Mouse (Mus musculus): ENCODE results near the gene Slc22a12. TPM values are rescaled to one million over a fixed set of nuclear protein-coding genes. Genes with fewer than 3 reads are reported as not detected.

Slc22a12 gene
- polyA plus RNA-seq, 1 experiment from 2014 or later, result not detected

DNA sequence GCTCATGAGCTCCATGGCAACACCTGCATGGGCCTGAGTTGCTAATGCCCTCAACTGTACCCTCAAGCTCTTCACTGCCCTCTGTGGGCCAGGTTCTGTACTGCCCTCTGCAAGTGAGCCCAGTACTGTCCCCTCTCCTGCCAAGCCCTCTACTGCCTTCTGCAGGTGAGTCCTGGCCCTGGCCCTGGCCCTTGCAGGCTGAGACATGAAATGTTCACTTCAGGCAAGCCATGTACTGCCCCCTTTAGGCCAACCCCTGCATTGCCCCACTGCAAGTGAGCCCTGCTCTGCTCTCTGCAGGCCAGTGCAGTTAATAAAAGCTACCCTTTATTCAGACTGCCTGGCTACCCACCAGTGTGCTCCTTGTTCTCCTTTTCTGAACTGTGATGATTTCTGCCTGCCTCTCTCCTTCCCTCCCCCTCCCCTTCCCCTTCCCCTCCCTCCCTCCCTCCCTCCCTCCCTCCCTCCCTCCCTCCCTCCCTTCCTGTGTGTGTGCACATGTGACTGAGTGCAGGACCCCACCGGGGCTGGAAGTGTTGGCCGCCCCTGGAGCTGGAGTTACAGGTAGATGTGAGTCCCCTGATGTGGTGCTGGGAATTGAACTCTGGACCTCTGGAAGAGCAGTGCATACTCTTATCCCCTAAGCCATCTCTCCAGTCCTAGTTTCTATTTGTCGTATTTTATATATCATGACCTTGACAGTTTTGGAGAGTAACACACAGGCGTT lies 9.6 kb upstream of the Slc22a12 start:
- whole genome bisulfite sequencing, result 70% methylated on average over 4 of the region's 4 CpGs

DNA sequence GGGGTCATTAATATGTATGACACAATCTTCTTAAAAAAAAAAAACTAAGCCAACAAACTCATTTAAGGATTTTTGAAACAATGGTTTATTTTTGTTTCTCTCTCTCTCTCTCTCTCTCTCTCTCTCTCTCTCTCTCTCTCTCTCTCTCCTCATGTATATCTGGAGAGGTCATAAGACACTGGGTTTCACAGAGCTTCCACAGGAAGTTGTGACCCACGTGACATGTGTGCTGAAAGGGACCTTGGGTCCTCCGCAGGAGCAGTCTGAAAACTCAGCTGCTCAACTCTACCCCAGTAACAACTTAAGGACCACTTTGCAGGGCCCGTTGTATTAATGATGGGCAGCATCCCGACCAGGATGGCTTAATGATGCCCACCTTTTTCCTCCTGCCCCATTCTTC lies 8.4 kb upstream of the Slc22a12 start:
- Histone ChIP-seq H3K4me2 (no peak overlapping the region), H3K9ac (no peak overlapping the region), H3K9me3 (replicated peaks) (no peaks in the 10 kb centered on the region), H3K4me1 (replicated peaks) (peaks cover 8% of the 10 kb centered on the region; the same call in 1 of the 2 replicates), H3K27ac (no peak overlapping the region), H3K36me3 (no peaks in the 10 kb centered on the region), H3K4me3 (no peak overlapping the region), H3K27me3 (peaks cover 6% of the 10 kb centered on the region; the same call in 1 of the 2 replicates)
- 62% methylated on average over 4 of the region's 4 CpGs for WGBS
- ATAC-seq (replicated peaks; ENCODE audit: insufficient number of reproducible peaks, insufficient read depth, low FRiP score, low read depth), result no peak

More for the DNA sequence above, 9.6 kb upstream of the Slc22a12 start:
- Histone ChIP-seq H3K4me2 (no peak overlapping the region), H3K4me1 (replicated peaks) (peaks cover 8% of the 10 kb centered on the region; the same call in 1 of the 2 replicates), H3K4me3 (no peak overlapping the region), H3K36me3 (no peaks in the 10 kb centered on the region), H3K27ac (no peak overlapping the region), H3K9me3 (replicated peaks) (no peaks in the 10 kb centered on the region), H3K27me3 (peaks cover 6% of the 10 kb centered on the region; the same call in 1 of the 2 replicates), H3K9ac (no peak overlapping the region)
- no peak for ATAC-seq (replicated peaks; ENCODE audit: insufficient number of reproducible peaks, insufficient read depth, low FRiP score, low read depth)

GRCm38 (mm10) chr19:6549566-6549965 lies 6.7 kb upstream of the Slc22a12 start:
- WGBS, result 82% methylated on average over 11 of the region's 11 CpGs
- peaks cover 6% of the 10 kb centered on the region; the same call in 1 of the 2 replicates for H3K27me3 ChIP-seq
- no peak overlapping the region for H3K27ac ChIP-seq
- H3K4me1 ChIP-seq (replicated peaks), result peaks cover 8% of the 10 kb centered on the region; the same call in 1 of the 2 replicates
- H3K36me3 ChIP-seq, result no peaks in the 10 kb centered on the region
- no peak overlapping the region for H3K4me2 ChIP-seq
- H3K9ac ChIP-seq, result no peak overlapping the region
- no peak overlapping the region for H3K4me3 ChIP-seq
- ATAC-seq (replicated peaks; ENCODE audit: insufficient number of reproducible peaks, insufficient read depth, low FRiP score, low read depth), result no peak
- H3K9me3 ChIP-seq (replicated peaks), result no peaks in the 10 kb centered on the region

DNA sequence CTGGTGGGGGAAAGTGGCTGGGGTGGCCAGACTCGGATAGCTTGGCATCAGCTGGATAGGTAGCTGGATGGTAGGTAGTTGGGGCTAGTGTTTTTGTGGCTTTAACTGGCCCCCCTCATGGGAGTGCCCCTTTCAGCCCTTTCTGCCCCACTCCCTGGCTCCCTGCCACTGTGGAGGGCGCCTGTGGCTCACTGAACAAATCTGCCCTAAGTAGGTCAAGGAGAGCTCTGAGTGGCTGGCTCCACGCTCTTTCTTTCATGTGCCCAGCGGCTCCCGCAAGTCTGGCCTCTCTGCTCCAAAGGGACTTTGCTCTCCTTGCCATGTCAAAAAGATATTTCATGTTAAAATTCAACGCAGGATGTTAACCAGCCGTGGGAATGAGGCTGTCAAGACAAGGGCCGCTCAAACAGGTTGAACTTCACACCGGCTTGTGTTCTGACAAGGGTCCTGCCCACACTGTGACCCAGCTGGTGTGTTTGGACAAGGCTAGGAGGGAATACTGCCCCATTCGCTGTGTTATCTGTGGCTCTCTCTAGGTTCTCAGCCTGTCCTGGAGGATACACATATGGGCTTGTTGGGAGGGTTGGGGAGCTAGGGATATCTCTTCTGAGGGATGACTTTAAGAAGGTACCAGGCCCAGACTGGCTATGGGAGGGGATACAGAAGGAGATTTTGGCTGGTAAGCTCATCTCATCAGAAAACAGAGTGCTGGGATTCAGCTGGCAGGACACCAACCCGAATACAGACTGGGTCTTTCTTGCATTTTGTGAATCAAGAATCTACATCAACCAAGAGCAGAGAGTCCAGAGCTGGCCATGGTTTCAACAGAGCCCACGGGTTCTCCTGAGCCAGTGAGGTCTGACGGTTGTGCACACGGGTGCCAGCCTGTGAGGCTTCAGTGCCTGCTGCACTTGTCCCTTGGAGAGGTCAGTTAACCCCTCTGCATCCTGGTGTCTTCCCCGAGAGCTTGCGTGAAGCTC lies 5.9 kb upstream of the Slc22a12 start:
- peaks cover 5% of the 10 kb centered on the region; the same call in 1 of the 2 replicates for H3K4me1 ChIP-seq (replicated peaks)
- H3K36me3 ChIP-seq, result no peaks in the 10 kb centered on the region
- H3K4me3 ChIP-seq, result no peak overlapping the region
- no peak overlapping the region for H3K27ac ChIP-seq
- no peak overlapping the region for H3K9ac ChIP-seq
- H3K27me3 ChIP-seq, result peaks cover 8% of the 10 kb centered on the region; the same call in 1 of the 2 replicates
- ATAC-seq (replicated peaks; ENCODE audit: insufficient number of reproducible peaks, insufficient read depth, low FRiP score, low read depth), result no peak
- no peak overlapping the region for H3K4me2 ChIP-seq
- H3K9me3 ChIP-seq (replicated peaks), result no peaks in the 10 kb centered on the region
- WGBS, result 58% methylated on average over 16 of the region's 16 CpGs

- H3K4me3 ChIP-seq, result no peak overlapping the region
- H3K27ac ChIP-seq, result no peak overlapping the region
- ATAC-seq (replicated peaks; ENCODE audit: insufficient number of reproducible peaks, insufficient read depth, low FRiP score, low read depth), result no peak
- no peaks in the 10 kb centered on the region for H3K36me3 ChIP-seq
- H3K9ac ChIP-seq, result no peak overlapping the region
- WGBS, result 69% methylated on average over 5 of the region's 5 CpGs
- no peak overlapping the region for H3K4me2 ChIP-seq
- H3K9me3 ChIP-seq (replicated peaks), result no peaks in the 10 kb centered on the region
- peaks cover 15% of the 10 kb centered on the region for H3K27me3 ChIP-seq
- peaks cover 5% of the 10 kb centered on the region; the same call in 1 of the 2 replicates for H3K4me1 ChIP-seq (replicated peaks)
Observed at GRCm38 (mm10) chr19:6547801-6548200, 5.0 kb upstream of the Slc22a12 start.

GRCm38 (mm10) chr19:6546096-6546495 lies 3.3 kb upstream of the Slc22a12 start:
- WGBS, result 56% methylated on average over 1 of the region's 1 CpGs
- Histone ChIP-seq H3K27ac (no peak overlapping the region), H3K9ac (no peak overlapping the region), H3K4me1 (replicated peaks) (no peaks in the 10 kb centered on the region), H3K27me3 (peaks cover 15% of the 10 kb centered on the region), H3K4me3 (no peak overlapping the region), H3K9me3 (replicated peaks) (no peaks in the 10 kb centered on the region), H3K36me3 (no peaks in the 10 kb centered on the region), H3K4me2 (no peak overlapping the region)
- ATAC-seq (replicated peaks; ENCODE audit: insufficient number of reproducible peaks, insufficient read depth, low FRiP score, low read depth), result no peak

GRCm38 (mm10) chr19:6545481-6545880 lies 2.6 kb upstream of the Slc22a12 start:
- Histone ChIP-seq H3K4me2 (no peak overlapping the region), H3K9me3 (replicated peaks) (no peaks in the 10 kb centered on the region), H3K27ac (no peak overlapping the region), H3K4me3 (no peak overlapping the region), H3K4me1 (replicated peaks) (no peaks in the 10 kb centered on the region), H3K9ac (no peak overlapping the region), H3K27me3 (peaks cover 15% of the 10 kb centered on the region), H3K36me3 (no peaks in the 10 kb centered on the region)
- 83% methylated on average over 5 of the region's 5 CpGs for WGBS
- ATAC-seq (replicated peaks; ENCODE audit: insufficient number of reproducible peaks, insufficient read depth, low FRiP score, low read depth), result no peak

DNA sequence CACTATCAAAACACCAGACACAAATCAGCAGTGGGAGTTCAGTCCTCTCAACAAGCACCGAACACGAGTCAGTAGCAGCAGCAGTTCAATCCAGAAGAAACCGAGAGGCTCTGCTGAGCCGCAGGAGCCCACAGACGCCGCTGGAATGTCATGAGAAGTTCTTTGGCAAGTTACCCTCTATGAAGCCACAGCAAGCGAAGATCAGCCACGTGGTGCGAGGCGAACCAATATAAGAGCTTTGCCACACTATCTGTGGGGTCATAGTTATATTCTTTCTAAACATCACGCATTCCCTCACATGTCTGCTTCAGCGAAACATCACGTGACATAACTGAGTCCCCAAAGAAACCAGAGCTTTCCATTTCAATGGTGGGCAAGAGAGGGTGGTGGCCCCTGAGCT lies 1.9 kb upstream of the Slc22a12 start:
- H3K9ac ChIP-seq, result no peak overlapping the region
- H3K36me3 ChIP-seq, result no peaks in the 10 kb centered on the region
- WGBS, result 85% methylated on average over 13 of the region's 13 CpGs
- H3K27me3 ChIP-seq, result peaks cover 15% of the 10 kb centered on the region
- H3K4me3 ChIP-seq, result no peak overlapping the region
- H3K27ac ChIP-seq, result no peak overlapping the region
- no peaks in the 10 kb centered on the region for H3K4me1 ChIP-seq (replicated peaks)
- no peaks in the 10 kb centered on the region for H3K9me3 ChIP-seq (replicated peaks)
- ATAC-seq (replicated peaks; ENCODE audit: insufficient number of reproducible peaks, insufficient read depth, low FRiP score, low read depth), result no peak
- H3K4me2 ChIP-seq, result no peak overlapping the region

DNA sequence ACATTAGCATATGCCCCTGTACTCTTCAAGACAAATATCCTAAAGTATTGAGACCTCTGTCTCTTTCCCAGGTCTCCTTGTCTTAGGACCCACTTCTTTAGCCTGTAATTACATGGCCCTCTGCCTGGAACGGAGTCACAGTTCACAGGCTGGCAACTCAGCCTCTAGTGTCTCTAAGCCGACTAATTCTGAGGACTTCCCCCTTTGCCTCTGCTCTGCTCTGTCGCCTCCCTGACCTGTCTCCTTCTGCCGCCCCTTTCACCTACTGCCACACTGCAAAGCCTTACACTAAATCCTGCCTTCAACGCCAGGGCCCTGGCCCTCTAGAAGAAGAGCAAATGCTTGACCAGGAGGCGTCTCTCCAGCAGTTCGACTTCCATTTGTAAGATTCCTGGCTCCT lies 686 bp upstream of the Slc22a12 start:
- Histone ChIP-seq H3K36me3 (no peaks in the 10 kb centered on the region), H3K4me1 (replicated peaks) (no peaks in the 10 kb centered on the region), H3K4me3 (no peak overlapping the region), H3K4me2 (no peak overlapping the region), H3K27me3 (peaks cover 23% of the 10 kb centered on the region), H3K27ac (no peak overlapping the region), H3K9ac (no peak overlapping the region), H3K9me3 (replicated peaks) (no peaks in the 10 kb centered on the region)
- 49% methylated on average over 7 of the region's 7 CpGs for WGBS
- no peak for ATAC-seq (replicated peaks; ENCODE audit: insufficient number of reproducible peaks, insufficient read depth, low FRiP score, low read depth)

- WGBS, result 90% methylated on average over 6 of the region's 6 CpGs
- H3K36me3 ChIP-seq, result no peaks in the 10 kb centered on the region
- H3K4me1 ChIP-seq (replicated peaks), result no peaks in the 10 kb centered on the region
- H3K9ac ChIP-seq, result no peak overlapping the region
- ATAC-seq (replicated peaks; ENCODE audit: insufficient number of reproducible peaks, insufficient read depth, low FRiP score, low read depth), result no peak
- no peak overlapping the region for H3K27ac ChIP-seq
- peaks cover 24% of the 10 kb centered on the region for H3K27me3 ChIP-seq
- no peaks in the 10 kb centered on the region for H3K9me3 ChIP-seq (replicated peaks)
- no peak overlapping the region for H3K4me3 ChIP-seq
- no peak overlapping the region for H3K4me2 ChIP-seq
Observed at GRCm38 (mm10) chr19:6543035-6543383, 177 bp upstream of the Slc22a12 start.

DNA sequence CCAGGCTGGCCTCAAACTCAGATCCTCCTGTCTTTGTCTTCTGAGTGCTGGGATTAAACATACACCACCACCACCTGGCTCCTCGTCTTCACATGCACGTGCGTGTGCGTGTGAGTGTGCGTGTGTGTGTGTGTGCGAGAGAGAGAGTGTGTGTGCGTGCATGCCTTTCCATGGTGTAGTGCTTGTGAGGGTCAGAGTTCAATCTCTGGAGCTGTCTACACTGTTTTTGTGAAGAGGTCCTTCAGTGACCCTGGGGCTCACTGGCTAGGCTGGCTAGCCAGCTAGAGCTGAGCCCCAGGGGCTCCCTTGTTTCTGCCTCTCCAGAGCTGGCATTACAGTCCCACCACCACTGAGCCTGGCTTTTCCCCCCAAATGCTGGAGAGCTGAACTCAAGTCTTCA lies 1.3 kb downstream of the Slc22a12 start:
- Histone ChIP-seq H3K27me3 (peaks cover 27% of the 10 kb centered on the region), H3K4me1 (replicated peaks) (no peaks in the 10 kb centered on the region), H3K9me3 (replicated peaks) (no peaks in the 10 kb centered on the region), H3K4me2 (no peak overlapping the region), H3K36me3 (no peaks in the 10 kb centered on the region), H3K4me3 (no peak overlapping the region), H3K9ac (no peak overlapping the region), H3K27ac (no peak overlapping the region)
- no peak for ATAC-seq (replicated peaks; ENCODE audit: insufficient number of reproducible peaks, insufficient read depth, low FRiP score, low read depth)
- 85% methylated on average over 7 of the region's 7 CpGs for WGBS
